Comparison of ENCODE assay signal across 11 mouse cellular contexts in the genomic region with DNA sequence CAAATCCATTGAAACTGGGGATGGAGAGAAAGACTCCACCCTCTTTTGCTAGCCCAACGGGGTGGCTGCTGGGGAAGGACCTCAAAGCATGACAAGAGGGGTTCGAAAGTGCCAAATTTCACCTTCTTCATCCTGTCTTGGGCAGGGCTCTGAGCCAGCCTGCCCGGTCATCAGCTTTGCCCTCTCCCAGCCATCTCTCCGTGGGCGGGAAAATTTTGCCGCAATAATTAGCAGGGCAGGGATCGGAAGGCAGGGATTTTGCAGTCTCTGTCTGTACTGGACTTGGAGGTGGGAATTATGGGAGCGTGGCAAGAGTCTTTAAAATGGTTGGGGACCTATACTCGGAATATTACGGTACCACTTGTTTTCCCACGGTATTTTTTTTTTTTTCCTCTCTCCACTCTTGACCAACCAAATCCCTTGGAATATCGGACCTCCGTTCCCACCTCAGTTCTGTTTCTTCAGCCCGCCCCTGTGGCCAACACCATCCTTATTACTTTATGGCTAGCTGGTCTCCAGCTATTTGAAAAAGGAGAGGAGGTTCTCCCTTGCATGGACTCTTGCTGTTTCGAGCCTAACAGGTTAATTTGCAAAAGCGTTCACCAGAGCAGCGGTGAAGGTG. TPM values are rescaled to one million over a fixed set of nuclear protein-coding genes. Genes with fewer than 3 reads are reported as not detected.
DNase-seq lines count a peak whose midpoint lies in the region; ATAC-seq and TF ChIP-seq lines count a peak whose summit lies in the region.
"Had no signal": no experiment of that assay in that cellular context is flagged by ENCODE, and none has a peak within 500 bp of the region (broad histone marks: within the 10 kb centered on the region; RNA-seq: fewer than 3 reads in every experiment).

No protein-coding gene starts in this region.

- no peak for DNase-seq in kidney, adult 9 months
- no peak for DNase-seq in limb, embryonic 10.5 days (ENCODE audit: low spot score)
- DNase-seq in left cerebral cortex, adult 18-20 months (ENCODE audit: low spot score in 2 of 2): no peak
- DNase-seq in layer of hippocampus, adult 2 months (ENCODE audit: low spot score in 2 of 2): no peak
- no peak for DNase-seq in cerebellum, adult 2 months
- DNase-seq: cerebellum, adult 9-11 months had no signal

- ATAC-seq in kidney, embryonic 15.5 days (replicated peaks; ENCODE audit: low FRiP score): no peak
- ATAC-seq in embryonic facial prominence, embryonic 13.5 days (ENCODE audit: insufficient number of reproducible peaks, insufficient read depth, low FRiP score, low TSS enrichment, low read depth): no peak
- ATAC-seq in neural tube, embryonic 14.5 days (ENCODE audit: low read depth): no peak

- TF ChIP-seq POLR2A in cerebellum, adult 2 months (IDR thresholded peaks at IDR 0.05; ENCODE audit: borderline replicate concordance, insufficient read depth, low read length): no peak

- peaks cover 96% of the 10 kb centered on the region for H3K27me3 ChIP-seq in kidney, embryonic 15.5 days
- H3K27me3 ChIP-seq in embryonic facial prominence, embryonic 13.5 days: peaks cover 98% of the 10 kb centered on the region
- H3K27me3 ChIP-seq in limb, embryonic 10.5 days (ENCODE audit: low read depth, poor library complexity, severe bottlenecking): peaks cover 99% of the 10 kb centered on the region
- H3K27me3 ChIP-seq in neural tube, embryonic 14.5 days (ENCODE audit: control insufficient read depth, insufficient read depth, low read length): no peaks in the 10 kb centered on the region
- H3K27me3 ChIP-seq in cerebellum, adult 2 months (ENCODE audit: control insufficient read depth, insufficient read depth, low read length): no peaks in the 10 kb centered on the region

- H3K4me3 ChIP-seq in kidney, embryonic 15.5 days (replicated peaks): peak overlapping the region; percentile 29
- H3K4me3 ChIP-seq in embryonic facial prominence, embryonic 13.5 days: peak overlapping the region; percentile 1; the same call in 1 of the 2 replicates
- H3K4me3 ChIP-seq in limb, embryonic 10.5 days: peak overlapping the region; percentile 34
- peak overlapping the region; percentile 18; the same call in 1 of the 2 replicates for H3K4me3 ChIP-seq in neural tube, embryonic 14.5 days (ENCODE audit: low read depth, low read length)
- no peak overlapping the region; the same call in 1 of the 2 replicates for H3K4me3 ChIP-seq in layer of hippocampus, adult 2 months
- no peak overlapping the region for H3K4me3 ChIP-seq in cerebellum, adult 2 months (replicated peaks; ENCODE audit: insufficient read depth, low read depth, low read length)

- no peak for TF ChIP-seq CTCF in layer of hippocampus, adult 2 months (conservative IDR thresholded peaks at IDR 0.05)
- no peak for TF ChIP-seq CTCF in cerebellum, adult 2 months (IDR thresholded peaks at IDR 0.05; ENCODE audit: borderline replicate concordance, insufficient read depth, low read depth, low read length)

- H3K27ac ChIP-seq in kidney, embryonic 15.5 days: no peak overlapping the region
- H3K27ac ChIP-seq in embryonic facial prominence, embryonic 13.5 days: no peak overlapping the region
- no peak overlapping the region for H3K27ac ChIP-seq in limb, embryonic 10.5 days
- no peak overlapping the region for H3K27ac ChIP-seq in neural tube, embryonic 14.5 days (ENCODE audit: low read depth, low read length)
- no peak overlapping the region for H3K27ac ChIP-seq in layer of hippocampus, adult 2 months
- no peak overlapping the region for H3K27ac ChIP-seq in cerebellum, adult 2 months (ENCODE audit: insufficient read depth, low read length)

- peaks cover 38% of the 10 kb centered on the region for H3K4me1 ChIP-seq in kidney, embryonic 15.5 days
- H3K4me1 ChIP-seq in embryonic facial prominence, embryonic 13.5 days: peaks cover 22% of the 10 kb centered on the region
- peaks cover 22% of the 10 kb centered on the region for H3K4me1 ChIP-seq in limb, embryonic 10.5 days
- peaks cover 29% of the 10 kb centered on the region for H3K4me1 ChIP-seq in neural tube, embryonic 14.5 days (ENCODE audit: control insufficient read depth, insufficient read depth, low read length)
- peaks cover 8% of the 10 kb centered on the region for H3K4me1 ChIP-seq in cerebellum, adult 2 months (ENCODE audit: control insufficient read depth, insufficient read depth, low read length)

- H3K9me3 ChIP-seq in kidney, embryonic 15.5 days (replicated peaks): no peaks in the 10 kb centered on the region
- no peaks in the 10 kb centered on the region for H3K9me3 ChIP-seq in embryonic facial prominence, embryonic 13.5 days
- no peaks in the 10 kb centered on the region for H3K9me3 ChIP-seq in limb, embryonic 10.5 days (replicated peaks)
- H3K9me3 ChIP-seq in neural tube, embryonic 14.5 days (ENCODE audit: control insufficient read depth, low read length): no peaks in the 10 kb centered on the region

- peak overlapping the region; percentile 55 for H3K4me2 ChIP-seq in kidney, embryonic 15.5 days
- peak overlapping the region; percentile 34 for H3K4me2 ChIP-seq in embryonic facial prominence, embryonic 13.5 days
- H3K4me2 ChIP-seq in neural tube, embryonic 14.5 days (ENCODE audit: low read depth, low read length): peak overlapping the region; percentile 36; the same call in 1 of the 2 replicates

- no peak overlapping the region for H3K9ac ChIP-seq in kidney, embryonic 15.5 days
- no peak overlapping the region for H3K9ac ChIP-seq in embryonic facial prominence, embryonic 13.5 days
- no peak overlapping the region for H3K9ac ChIP-seq in neural tube, embryonic 14.5 days (replicated peaks; ENCODE audit: low read depth, low read length)

- 3% methylated on average over 17 of the region's 17 CpGs for WGBS in kidney, embryonic 15.5 days
- WGBS in embryonic facial prominence, embryonic 13.5 days: 1% methylated on average over 17 of the region's 17 CpGs
- under 1% methylated on average over 17 of the region's 17 CpGs for WGBS in limb, embryonic 10.5 days
- 3% methylated on average over 17 of the region's 17 CpGs for WGBS in neural tube, embryonic 14.5 days
- 12% methylated on average over 17 of the region's 17 CpGs for WGBS in cerebellum, adult 2 months

- H3K36me3 ChIP-seq in kidney, embryonic 15.5 days: no peaks in the 10 kb centered on the region
- no peaks in the 10 kb centered on the region for H3K36me3 ChIP-seq in embryonic facial prominence, embryonic 13.5 days
- no peaks in the 10 kb centered on the region for H3K36me3 ChIP-seq in limb, embryonic 10.5 days
- peaks cover 9% of the 10 kb centered on the region for H3K36me3 ChIP-seq in neural tube, embryonic 14.5 days (ENCODE audit: control insufficient read depth, insufficient read depth, low read length)
- H3K36me3 ChIP-seq: G1E had no signal

RNA-seq across cellular contexts. Expression of a gene that starts 24.9 kb away (rescaled TPM):
- not detected in 2 replicates for polyA plus RNA-seq in kidney, embryonic 15.5 days (2015; fragmentation: Nextera tagmentation; extraction: Ambion mirVana)
- not detected in 2 replicates for polyA plus RNA-seq in embryonic facial prominence, embryonic 13.5 days (2015; fragmentation: Nextera tagmentation; extraction: Ambion mirVana)
- polyA plus RNA-seq in limb, embryonic 10.5 days (2016; fragmentation: Nextera tagmentation; extraction: Ambion mirVana): not detected in 2 replicates
- polyA plus RNA-seq in neural tube, embryonic 14.5 days (2014; fragmentation: Nextera tagmentation; extraction: Ambion mirVana): 0.84 and 1.1 TPM in 2 replicates
- under 1 TPM; 0.40 to 0.49 TPM for total RNA-seq in left cerebral cortex, adult 18-20 months (2021)
- total RNA-seq in layer of hippocampus, adult 2 months (2021): under 1 TPM; 0.54 to 0.66 TPM
- polyA plus RNA-seq in cerebellum, adult 2 months (2012; rRNA removed): 2.0 and 2.7 TPM in 2 replicates
- total RNA-seq: hematopoietic stem cell, adult 5-6 weeks had no signal
- polyA plus RNA-seq: G1E had no signal

RNA-seq across cellular contexts. Expression of a gene that starts 28.8 kb away (rescaled TPM):
- polyA plus RNA-seq in kidney, embryonic 15.5 days (2015; fragmentation: Nextera tagmentation; extraction: Ambion mirVana): 3.5 and 3.9 TPM in 2 replicates
- polyA plus RNA-seq in embryonic facial prominence, embryonic 13.5 days (2015; fragmentation: Nextera tagmentation; extraction: Ambion mirVana): 6.0 and 6.7 TPM in 2 replicates
- polyA plus RNA-seq in limb, embryonic 10.5 days (2016; fragmentation: Nextera tagmentation; extraction: Ambion mirVana): 3.4 and 4.0 TPM in 2 replicates
- polyA plus RNA-seq in neural tube, embryonic 14.5 days (2014; fragmentation: Nextera tagmentation; extraction: Ambion mirVana): 6.0 and 6.9 TPM in 2 replicates
- total RNA-seq in left cerebral cortex, adult 18-20 months (2021): 10 to 100 TPM; 53.8 to 59.5 TPM
- 10 to 100 TPM; 44.0 to 46.4 TPM for total RNA-seq in layer of hippocampus, adult 2 months (2021)
- polyA plus RNA-seq in cerebellum, adult 2 months (2012; rRNA removed): 52.6 and 55.3 TPM in 2 replicates

RNA-seq across cellular contexts. Expression of a gene that starts 36.6 kb away (rescaled TPM):
- polyA plus RNA-seq in kidney, embryonic 15.5 days (2015; fragmentation: Nextera tagmentation; extraction: Ambion mirVana): 0.67 and 0.93 TPM in 2 replicates
- 0.62 and 0.65 TPM in 2 replicates for polyA plus RNA-seq in embryonic facial prominence, embryonic 13.5 days (2015; fragmentation: Nextera tagmentation; extraction: Ambion mirVana)
- polyA plus RNA-seq in limb, embryonic 10.5 days (2016; fragmentation: Nextera tagmentation; extraction: Ambion mirVana): 0.23 and 0.28 TPM in 2 replicates
- polyA plus RNA-seq in neural tube, embryonic 14.5 days (2014; fragmentation: Nextera tagmentation; extraction: Ambion mirVana): 17.1 and 18.4 TPM in 2 replicates
- total RNA-seq in left cerebral cortex, adult 18-20 months (2021): 10 to 100 TPM; 69.9 to 70.1 TPM
- total RNA-seq in layer of hippocampus, adult 2 months (2021): 10 to 100 TPM; 82.7 to 85.4 TPM
- polyA plus RNA-seq in cerebellum, adult 2 months (2012; rRNA removed): 12.8 and 14.5 TPM in 2 replicates
- polyA plus RNA-seq: G1E had no signal

RNA-seq across cellular contexts. Expression of a gene that starts 41.6 kb away (rescaled TPM):
- polyA plus RNA-seq in kidney, embryonic 15.5 days (2015; fragmentation: Nextera tagmentation; extraction: Ambion mirVana): 21.4 and 24.1 TPM in 2 replicates
- 30.1 and 33.2 TPM in 2 replicates for polyA plus RNA-seq in embryonic facial prominence, embryonic 13.5 days (2015; fragmentation: Nextera tagmentation; extraction: Ambion mirVana)
- polyA plus RNA-seq in limb, embryonic 10.5 days (2016; fragmentation: Nextera tagmentation; extraction: Ambion mirVana): 30.8 and 34.4 TPM in 2 replicates
- 29.7 and 30.3 TPM in 2 replicates for polyA plus RNA-seq in neural tube, embryonic 14.5 days (2014; fragmentation: Nextera tagmentation; extraction: Ambion mirVana)
- 10 to 100 TPM; 55.7 to 57.8 TPM for total RNA-seq in left cerebral cortex, adult 18-20 months (2021)
- total RNA-seq in layer of hippocampus, adult 2 months (2021): 10 to 100 TPM; 52.7 to 56.3 TPM
- polyA plus RNA-seq in cerebellum, adult 2 months (2012; rRNA removed): 37.7 and 41.5 TPM in 2 replicates

RNA-seq across cellular contexts. Expression of a gene that starts 52.1 kb away (rescaled TPM):
- 27.7 and 28.9 TPM in 2 replicates for polyA plus RNA-seq in kidney, embryonic 15.5 days (2015; fragmentation: Nextera tagmentation; extraction: Ambion mirVana)
- 26.3 and 35.6 TPM in 2 replicates for polyA plus RNA-seq in embryonic facial prominence, embryonic 13.5 days (2015; fragmentation: Nextera tagmentation; extraction: Ambion mirVana)
- 34.1 and 37.6 TPM in 2 replicates for polyA plus RNA-seq in limb, embryonic 10.5 days (2016; fragmentation: Nextera tagmentation; extraction: Ambion mirVana)
- 17.6 and 20.2 TPM in 2 replicates for polyA plus RNA-seq in neural tube, embryonic 14.5 days (2014; fragmentation: Nextera tagmentation; extraction: Ambion mirVana)
- total RNA-seq in left cerebral cortex, adult 18-20 months (2021): 10 to 100 TPM; 10.5 to 12.6 TPM
- 10 to 100 TPM; 10.9 to 12.6 TPM for total RNA-seq in layer of hippocampus, adult 2 months (2021)
- polyA plus RNA-seq in cerebellum, adult 2 months (2012; rRNA removed): 16.3 and 17.6 TPM in 2 replicates

Comparison
In these comparisons a context has a peak if more than half of its experiments do, and no peak if none do; other contexts are left out.
1. H3K4me3 ChIP-seq: peak in kidney, embryonic 15.5 days (single experiment), embryonic facial prominence, embryonic 13.5 days (single experiment), limb, embryonic 10.5 days (single experiment) and neural tube, embryonic 14.5 days (single experiment); none in layer of hippocampus, adult 2 months (single experiment) and cerebellum, adult 2 months (single experiment).
2. Peak in every context shown above with its lines, with median percentiles within 50 percentile points of each other: H3K4me2 ChIP-seq.